In genomic region chr2:32344056-32344455, GRCm38 (mm10) we compare ENCODE assay signal across 12 mouse cellular contexts. TPM values are rescaled to one million over a fixed set of nuclear protein-coding genes. Genes with fewer than 3 reads are reported as not detected.
DNase-seq lines count a peak whose midpoint lies in the region; ATAC-seq and TF ChIP-seq lines count a peak whose summit lies in the region.
"Had no signal": no experiment of that assay in that cellular context is flagged by ENCODE, and none has a peak within 500 bp of the region (broad histone marks: within the 10 kb centered on the region; RNA-seq: fewer than 3 reads in every experiment).

No protein-coding gene starts in this region.

- TF ChIP-seq CTCF in cortical plate, adult 2 months (IDR thresholded peaks at IDR 0.05; ENCODE audit: extremely low read depth, insufficient read depth, low read length): no peak

- no peak for TF ChIP-seq POLR2A in cortical plate, adult 2 months (IDR thresholded peaks at IDR 0.05; ENCODE audit: extremely low read depth, insufficient read depth, low read length)

- H3K27ac ChIP-seq in hindbrain, embryonic 15.5 days (replicated peaks): peak overlapping the region; percentile 27; the same call in 1 of the 2 replicates
- no peak overlapping the region for H3K27ac ChIP-seq in hindbrain, embryonic 11.5 days (ENCODE audit: low read depth, low read length)
- H3K27ac ChIP-seq in cortical plate, adult 2 months (ENCODE audit: insufficient read depth, low read length): peak overlapping the region; percentile 44
- H3K27ac ChIP-seq: embryonic facial prominence, embryonic 12.5 days; liver, embryonic 14.5 days; stomach, embryonic 15.5 days had no signal

- H3K9me3 ChIP-seq in hindbrain, embryonic 15.5 days: no peaks in the 10 kb centered on the region
- H3K9me3 ChIP-seq in hindbrain, embryonic 11.5 days (ENCODE audit: control insufficient read depth, low read length): no peaks in the 10 kb centered on the region
- H3K9me3 ChIP-seq: embryonic facial prominence, embryonic 12.5 days; stomach, embryonic 15.5 days had no signal

- H3K4me1 ChIP-seq in hindbrain, embryonic 15.5 days (replicated peaks): peaks cover 9% of the 10 kb centered on the region
- 0 out of 2 replicates have a peak, but pooled peaks cover 4% of the 10 kb centered on the region for H3K4me1 ChIP-seq in hindbrain, embryonic 11.5 days (replicated peaks; ENCODE audit: control insufficient read depth, insufficient read depth, low read length)
- H3K4me1 ChIP-seq in cortical plate, adult 2 months (ENCODE audit: control insufficient read depth, insufficient read depth, low read length): peaks cover 20% of the 10 kb centered on the region
- H3K4me1 ChIP-seq: embryonic facial prominence, embryonic 12.5 days; stomach, embryonic 15.5 days had no signal

- 60% methylated on average over 10 of the region's 10 CpGs for WGBS in hindbrain, embryonic 15.5 days
- WGBS in hindbrain, embryonic 11.5 days: 81% methylated on average over 9 of the region's 10 CpGs

- H3K27me3 ChIP-seq in hindbrain, embryonic 15.5 days: no peaks in the 10 kb centered on the region
- H3K27me3 ChIP-seq in hindbrain, embryonic 11.5 days (ENCODE audit: control insufficient read depth, insufficient read depth, low read length): no peaks in the 10 kb centered on the region
- H3K27me3 ChIP-seq: embryonic facial prominence, embryonic 12.5 days; stomach, embryonic 15.5 days had no signal

- ATAC-seq in hindbrain, embryonic 15.5 days (ENCODE audit: low FRiP score, low read depth): no peak
- no peak for ATAC-seq in hindbrain, embryonic 11.5 days (ENCODE audit: low FRiP score)
- ATAC-seq: CD4-positive, CD25-positive, alpha-beta regulatory T cell, adult 4 months had no signal

- no peak overlapping the region for H3K4me3 ChIP-seq in hindbrain, embryonic 15.5 days
- H3K4me3 ChIP-seq in hindbrain, embryonic 11.5 days (ENCODE audit: low read depth, low read length): no peak overlapping the region
- H3K4me3 ChIP-seq in cortical plate, adult 2 months (ENCODE audit: insufficient read depth, low read length): no peak overlapping the region
- H3K4me3 ChIP-seq: embryonic facial prominence, embryonic 12.5 days; stomach, embryonic 15.5 days had no signal

- H3K9ac ChIP-seq in hindbrain, embryonic 15.5 days: no peak overlapping the region
- H3K9ac ChIP-seq in hindbrain, embryonic 11.5 days (ENCODE audit: low read depth, low read length): no peak overlapping the region
- H3K9ac ChIP-seq: embryonic facial prominence, embryonic 12.5 days; liver, embryonic 14.5 days; stomach, embryonic 15.5 days had no signal

- no peak for DNase-seq in hindbrain, embryonic 11.5 days (ENCODE audit: low spot score)
- peak; percentile 69 to 70 for DNase-seq in right cerebral cortex, adult 2 months (ENCODE audit: low spot score in 2 of 2)
- no peak for DNase-seq in right cerebral cortex, postnatal 10 days (ENCODE audit: low spot score in 2 of 2)
- no peak for DNase-seq in thymus, adult 18-20 months
- DNase-seq in natural killer cell, adult 2 months (ENCODE audit: low spot score in 2 of 2): no peak
- DNase-seq: right cerebral cortex, postnatal 25 days had no signal

- H3K36me3 ChIP-seq in hindbrain, embryonic 15.5 days: peaks cover 10% of the 10 kb centered on the region; the same call in 1 of the 2 replicates
- H3K36me3 ChIP-seq in hindbrain, embryonic 11.5 days (ENCODE audit: control insufficient read depth, insufficient read depth, low read length): no peaks in the 10 kb centered on the region
- H3K36me3 ChIP-seq: stomach, embryonic 15.5 days had no signal

- H3K4me2 ChIP-seq in hindbrain, embryonic 15.5 days: no peak overlapping the region
- no peak overlapping the region for H3K4me2 ChIP-seq in hindbrain, embryonic 11.5 days (replicated peaks; ENCODE audit: low read depth, low read length)
- H3K4me2 ChIP-seq: embryonic facial prominence, embryonic 12.5 days; stomach, embryonic 15.5 days had no signal

RNA-seq across cellular contexts. Expression of gene Ciz1, which starts 8.1 kb away (rescaled TPM):
- polyA plus RNA-seq in hindbrain, embryonic 15.5 days (2015; fragmentation: Nextera tagmentation; extraction: Ambion mirVana): 48.2 and 60.7 TPM in 2 replicates
- polyA plus RNA-seq in hindbrain, embryonic 11.5 days (2014; fragmentation: Nextera tagmentation; extraction: Ambion mirVana): 42.4 and 49.0 TPM in 2 replicates
- polyA plus RNA-seq in cortical plate, adult 2 months (2012; rRNA removed): 171 and 184 TPM in 2 replicates

RNA-seq across cellular contexts. Expression of gene Dnm1, which starts 9.1 kb away (rescaled TPM):
- 77.2 and 86.0 TPM in 2 replicates for polyA plus RNA-seq in hindbrain, embryonic 15.5 days (2015; fragmentation: Nextera tagmentation; extraction: Ambion mirVana)
- 17.4 and 22.6 TPM in 2 replicates for polyA plus RNA-seq in hindbrain, embryonic 11.5 days (2014; fragmentation: Nextera tagmentation; extraction: Ambion mirVana)
- polyA plus RNA-seq in cortical plate, adult 2 months (2012; rRNA removed): 1,325 and 1,395 TPM in 2 replicates
- polyA plus RNA-seq: CD4-positive, CD25-positive, alpha-beta regulatory T cell, adult 4 months had no signal

RNA-seq across cellular contexts. Expression of gene 1110008P14Rik, which starts 37.7 kb away (rescaled TPM):
- polyA plus RNA-seq in hindbrain, embryonic 15.5 days (2015; fragmentation: Nextera tagmentation; extraction: Ambion mirVana): 156 and 160 TPM in 2 replicates
- polyA plus RNA-seq in hindbrain, embryonic 11.5 days (2014; fragmentation: Nextera tagmentation; extraction: Ambion mirVana): 62.1 and 62.7 TPM in 2 replicates
- 931 and 1,007 TPM in 2 replicates for polyA plus RNA-seq in cortical plate, adult 2 months (2012; rRNA removed)

RNA-seq across cellular contexts. Expression of gene Lcn2, which starts 44.0 kb away (rescaled TPM):
- 0.73 and 1.2 TPM in 2 replicates for polyA plus RNA-seq in hindbrain, embryonic 15.5 days (2015; fragmentation: Nextera tagmentation; extraction: Ambion mirVana)
- polyA plus RNA-seq in hindbrain, embryonic 11.5 days (2014; fragmentation: Nextera tagmentation; extraction: Ambion mirVana): 0.19 TPM in 1 of 2 replicates, not detected in the other
- polyA plus RNA-seq in cortical plate, adult 2 months (2012; rRNA removed): 0.25 and 0.58 TPM in 2 replicates
- polyA plus RNA-seq: CD4-positive, CD25-positive, alpha-beta regulatory T cell, adult 4 months had no signal

RNA-seq across cellular contexts. Expression of gene Ptges2, which starts 51.6 kb away (rescaled TPM):
- 51.0 and 57.4 TPM in 2 replicates for polyA plus RNA-seq in hindbrain, embryonic 15.5 days (2015; fragmentation: Nextera tagmentation; extraction: Ambion mirVana)
- polyA plus RNA-seq in hindbrain, embryonic 11.5 days (2014; fragmentation: Nextera tagmentation; extraction: Ambion mirVana): 30.2 and 30.8 TPM in 2 replicates
- polyA plus RNA-seq in cortical plate, adult 2 months (2012; rRNA removed): 57.9 and 63.4 TPM in 2 replicates

Comparison
In these comparisons a context has a peak if more than half of its experiments do, and no peak if none do; other contexts are left out.
1. DNase-seq: peak in right cerebral cortex, adult 2 months (2 of 2); none in hindbrain, embryonic 11.5 days (single experiment), right cerebral cortex, postnatal 10 days (0 of 2), thymus, adult 18-20 months (0 of 2) and natural killer cell, adult 2 months (0 of 2).
2. RNA of gene Dnm1, which starts 9.1 kb away (polyA plus RNA-seq): 1,325 to 1,395 TPM in cortical plate, adult 2 months; 77.2 to 86.0 TPM in hindbrain, embryonic 15.5 days and 17.4 to 22.6 TPM in hindbrain, embryonic 11.5 days; every median in the first group is over 10 times any median in the second.